16 mouse cellular contexts compared by ENCODE assay signal in the genomic region with DNA sequence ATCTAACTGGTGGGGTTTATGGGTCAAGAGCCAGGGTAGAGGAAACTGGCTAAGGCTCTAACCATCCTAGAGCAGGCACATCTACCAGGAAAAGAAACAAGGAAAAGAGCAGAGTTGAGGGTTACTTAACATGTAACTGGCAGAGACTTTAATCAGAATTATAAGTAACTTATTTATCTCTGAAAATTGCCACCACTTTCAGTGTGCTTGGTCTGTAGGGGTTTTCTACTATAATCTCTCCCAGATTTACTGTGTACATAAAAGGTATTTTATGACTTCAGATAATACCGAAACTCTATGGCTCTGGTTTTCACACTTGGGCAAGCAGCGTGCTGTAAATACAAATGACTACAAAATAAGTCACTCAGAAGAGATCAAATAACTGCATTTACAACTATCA. TPM values are rescaled to one million over a fixed set of nuclear protein-coding genes. Genes with fewer than 3 reads are reported as not detected.
DNase-seq lines count a peak whose midpoint lies in the region; ATAC-seq and TF ChIP-seq lines count a peak whose summit lies in the region.
"Had no signal": no experiment of that assay in that cellular context is flagged by ENCODE, and none has a peak within 500 bp of the region (broad histone marks: within the 10 kb centered on the region; RNA-seq: fewer than 3 reads in every experiment).

No protein-coding gene starts in this region.

- H3K27me3 ChIP-seq in kidney, embryonic 15.5 days, result no peaks in the 10 kb centered on the region
- H3K27me3 ChIP-seq in kidney, adult 2 months (replicated peaks; ENCODE audit: control insufficient read depth, insufficient read depth, low read length), result no peaks in the 10 kb centered on the region
- no peaks in the 10 kb centered on the region for H3K27me3 ChIP-seq in neural tube, embryonic 13.5 days
- no peaks in the 10 kb centered on the region for H3K27me3 ChIP-seq in neural tube, embryonic 15.5 days (replicated peaks)
- H3K27me3 ChIP-seq: embryonic facial prominence, embryonic 12.5 days; midbrain, embryonic 15.5 days; neural tube, embryonic 12.5 days had no signal

- H3K9me3 ChIP-seq in kidney, embryonic 15.5 days (replicated peaks), result no peaks in the 10 kb centered on the region
- H3K9me3 ChIP-seq in neural tube, embryonic 13.5 days, result no peaks in the 10 kb centered on the region
- no peaks in the 10 kb centered on the region for H3K9me3 ChIP-seq in neural tube, embryonic 15.5 days (replicated peaks)
- H3K9me3 ChIP-seq: embryonic facial prominence, embryonic 12.5 days; heart, embryonic 10.5 days; midbrain, embryonic 15.5 days; neural tube, embryonic 12.5 days had no signal

- peaks cover 3% of the 10 kb centered on the region; the same call in 1 of the 2 replicates for H3K36me3 ChIP-seq in kidney, embryonic 15.5 days
- H3K36me3 ChIP-seq in kidney, adult 2 months (ENCODE audit: control insufficient read depth, insufficient read depth, low read length), result no peaks in the 10 kb centered on the region
- no peaks in the 10 kb centered on the region for H3K36me3 ChIP-seq in neural tube, embryonic 13.5 days
- H3K36me3 ChIP-seq in neural tube, embryonic 15.5 days, result no peaks in the 10 kb centered on the region
- H3K36me3 ChIP-seq: midbrain, embryonic 15.5 days had no signal

- intact Hi-C loops in left cerebral cortex, adult 2 months (cut with DNase I), result loop anchor here (1.0 to 5.0 kb wide), 2 partner anchors 32 to 63 kb away; a partner anchor contains a TSS

- peak overlapping the region; percentile 41 for H3K4me2 ChIP-seq in kidney, embryonic 15.5 days
- H3K4me2 ChIP-seq in neural tube, embryonic 13.5 days, result no peak overlapping the region
- H3K4me2 ChIP-seq in neural tube, embryonic 15.5 days, result no peak overlapping the region
- H3K4me2 ChIP-seq: embryonic facial prominence, embryonic 12.5 days; midbrain, embryonic 15.5 days; neural tube, embryonic 12.5 days had no signal

- peak; percentile 32 for ATAC-seq in kidney, embryonic 15.5 days (replicated peaks; ENCODE audit: low FRiP score)
- no peak for ATAC-seq in neural tube, embryonic 13.5 days (ENCODE audit: low read depth)
- no peak for ATAC-seq in neural tube, embryonic 15.5 days (ENCODE audit: low FRiP score)

- 23% methylated on average over 2 of the region's 2 CpGs for WGBS in kidney, embryonic 15.5 days
- WGBS in kidney, adult 2 months, result 48% methylated on average over 2 of the region's 2 CpGs
- 42% methylated on average over 2 of the region's 2 CpGs for WGBS in neural tube, embryonic 13.5 days
- 38% methylated on average over 2 of the region's 2 CpGs for WGBS in neural tube, embryonic 15.5 days

- H3K4me3 ChIP-seq in kidney, embryonic 15.5 days (replicated peaks), result no peak overlapping the region
- no peak overlapping the region for H3K4me3 ChIP-seq in kidney, adult 2 months (ENCODE audit: insufficient read depth, low read depth, low read length)
- no peak overlapping the region for H3K4me3 ChIP-seq in neural tube, embryonic 13.5 days
- no peak overlapping the region for H3K4me3 ChIP-seq in neural tube, embryonic 15.5 days (replicated peaks)
- no peak overlapping the region for H3K4me3 ChIP-seq in left cerebral cortex, adult 2 months
- H3K4me3 ChIP-seq: embryonic facial prominence, embryonic 12.5 days; heart, embryonic 10.5 days; midbrain, embryonic 15.5 days; neural tube, embryonic 12.5 days had no signal

- H3K9ac ChIP-seq in kidney, embryonic 15.5 days, result no peak overlapping the region
- no peak overlapping the region for H3K9ac ChIP-seq in neural tube, embryonic 13.5 days
- no peak overlapping the region for H3K9ac ChIP-seq in neural tube, embryonic 15.5 days (replicated peaks)
- H3K9ac ChIP-seq: embryonic facial prominence, embryonic 12.5 days; midbrain, embryonic 15.5 days; neural tube, embryonic 12.5 days had no signal

- H3K27ac ChIP-seq in kidney, embryonic 15.5 days, result peak overlapping the region; percentile 87
- no peak overlapping the region for H3K27ac ChIP-seq in kidney, adult 2 months (ENCODE audit: insufficient read depth, low read depth, low read length)
- peak overlapping the region; percentile 3; the same call in 1 of the 2 replicates for H3K27ac ChIP-seq in neural tube, embryonic 13.5 days (replicated peaks)
- H3K27ac ChIP-seq in neural tube, embryonic 15.5 days (replicated peaks), result peak overlapping the region; percentile 42; the same call in 1 of the 2 replicates
- no peak overlapping the region for H3K27ac ChIP-seq in left cerebral cortex, adult 2 months
- H3K27ac ChIP-seq: embryonic facial prominence, embryonic 12.5 days; heart, embryonic 10.5 days; neural tube, embryonic 12.5 days had no signal

- DNase-seq in kidney, adult 2 months, result no peak
- DNase-seq in neural tube, embryonic 10.5 days (ENCODE audit: extremely low spot score, low spot score), result no peak
- no peak for DNase-seq in left cerebral cortex, adult 2 months (ENCODE audit: extremely low spot score in 1 of 2, low spot score in 2 of 2)
- no peak for DNase-seq in cerebellum, adult 18-20 months
- DNase-seq: cerebellum, adult 9-10 months; gastrocnemius, postnatal 36 days; heart, postnatal 10 days; kidney, postnatal 25 days; thymus, adult 18-20 months had no signal

- TF ChIP-seq POLR2A in kidney, adult 2 months (IDR thresholded peaks at IDR 0.05; ENCODE audit: low read depth, low read length), result no peak

- TF ChIP-seq CTCF in kidney, adult 2 months (conservative IDR thresholded peaks at IDR 0.05; ENCODE audit: insufficient read depth, insufficient read length, low read depth, low read length), result no peak
- TF ChIP-seq CTCF in left cerebral cortex, adult 2 months (IDR thresholded peaks at IDR 0.05), result no peak

- H3K4me1 ChIP-seq in kidney, embryonic 15.5 days, result peaks cover 79% of the 10 kb centered on the region
- peaks cover 24% of the 10 kb centered on the region for H3K4me1 ChIP-seq in kidney, adult 2 months (ENCODE audit: control insufficient read depth, insufficient read depth, low read length)
- peaks cover 39% of the 10 kb centered on the region for H3K4me1 ChIP-seq in neural tube, embryonic 13.5 days (replicated peaks)
- H3K4me1 ChIP-seq in neural tube, embryonic 15.5 days, result peaks cover 36% of the 10 kb centered on the region

RNA-seq across cellular contexts. Expression of a gene that starts 32.0 kb away (rescaled TPM):
- polyA plus RNA-seq in kidney, embryonic 15.5 days (2015; fragmentation: Nextera tagmentation; extraction: Ambion mirVana), result 20.1 and 20.8 TPM in 2 replicates
- 8.2 and 8.4 TPM in 2 replicates for polyA plus RNA-seq in kidney, adult 2 months (2012; rRNA removed)
- 12.0 and 12.2 TPM in 2 replicates for polyA plus RNA-seq in neural tube, embryonic 13.5 days (2015; fragmentation: Nextera tagmentation; extraction: Ambion mirVana)
- polyA plus RNA-seq in neural tube, embryonic 15.5 days (2015; fragmentation: Nextera tagmentation; extraction: Ambion mirVana), result 19.6 and 20.6 TPM in 2 replicates
- total RNA-seq in left cerebral cortex, adult 2 months (2021), result 10 to 100 TPM; 14.8 to 16.3 TPM

Comparison
In these comparisons a context has a peak if more than half of its experiments do, and no peak if none do; other contexts are left out.
1. H3K27ac ChIP-seq: peak in kidney, embryonic 15.5 days (single experiment), neural tube, embryonic 13.5 days (single experiment) and neural tube, embryonic 15.5 days (single experiment); none in kidney, adult 2 months (single experiment) and left cerebral cortex, adult 2 months (single experiment).